ENCODE assay signal across 22 mouse cellular contexts in the genomic region with DNA sequence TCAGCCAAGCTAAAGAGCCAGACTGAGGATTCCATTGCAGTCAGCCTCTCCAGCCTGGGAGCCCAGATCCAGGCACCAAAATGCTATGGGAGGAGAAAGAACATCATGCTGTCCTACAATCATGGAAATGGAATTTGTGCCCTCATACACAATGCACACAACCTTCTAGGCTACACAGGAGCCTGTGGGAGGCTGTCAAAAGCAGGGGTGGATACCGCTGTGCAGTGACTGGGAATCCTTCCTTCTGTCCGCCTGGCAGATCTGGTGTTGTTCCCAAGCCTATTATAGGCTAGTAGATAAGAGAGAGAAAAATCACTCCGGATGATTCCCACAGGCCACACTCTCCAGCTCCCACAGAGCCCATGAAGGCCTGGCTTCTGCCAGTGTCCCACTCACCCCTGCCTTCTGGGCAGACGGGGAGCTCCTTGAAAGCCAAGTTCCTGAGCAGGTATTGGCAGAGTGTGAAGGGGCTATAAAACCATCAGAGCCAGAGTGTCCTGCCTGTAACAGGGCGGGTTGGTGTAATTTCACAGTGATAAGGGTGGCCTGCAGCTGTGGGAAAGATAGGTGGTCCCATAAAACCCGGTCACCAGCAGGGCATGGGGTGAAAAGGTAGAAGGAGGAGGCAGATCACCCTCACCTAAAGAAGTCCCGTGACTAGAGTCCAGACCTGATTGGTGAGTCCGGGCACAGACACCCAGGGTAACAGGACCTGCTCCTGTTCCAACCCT. TPM values are rescaled to one million over a fixed set of nuclear protein-coding genes. Genes with fewer than 3 reads are reported as not detected.
DNase-seq lines count a peak whose midpoint lies in the region; ATAC-seq lines count a peak whose summit lies in the region.
"Had no signal": no experiment of that assay in that cellular context is flagged by ENCODE, and none has a peak within 500 bp of the region (broad histone marks: within the 10 kb centered on the region; RNA-seq: fewer than 3 reads in every experiment).

No protein-coding gene starts in this region.

- H3K4me2 ChIP-seq in hindbrain, embryonic 11.5 days (replicated peaks; ENCODE audit: low read depth, low read length), result no peak overlapping the region
- H3K4me2 ChIP-seq: forebrain, embryonic 12.5 days; heart, embryonic 13.5 days; liver, embryonic 13.5 days; neural tube, embryonic 13.5 days had no signal

- H3K27me3 ChIP-seq in hindbrain, embryonic 11.5 days (ENCODE audit: control insufficient read depth, insufficient read depth, low read length), result no peaks in the 10 kb centered on the region
- H3K27me3 ChIP-seq: forebrain, embryonic 12.5 days; heart, embryonic 13.5 days; liver, embryonic 13.5 days; neural tube, embryonic 13.5 days had no signal

- H3K9ac ChIP-seq in hindbrain, embryonic 11.5 days (ENCODE audit: low read depth, low read length), result no peak overlapping the region
- H3K9ac ChIP-seq: forebrain, embryonic 12.5 days; heart, embryonic 13.5 days; liver, embryonic 13.5 days; neural tube, embryonic 13.5 days had no signal

- H3K36me3 ChIP-seq in hindbrain, embryonic 11.5 days (ENCODE audit: control insufficient read depth, insufficient read depth, low read length), result no peaks in the 10 kb centered on the region
- H3K36me3 ChIP-seq: forebrain, embryonic 12.5 days; heart, embryonic 13.5 days; hindbrain, embryonic 10.5 days; limb, embryonic 10.5 days; liver, embryonic 13.5 days; neural tube, embryonic 13.5 days had no signal

- no peak for ATAC-seq in hindbrain, embryonic 11.5 days (ENCODE audit: low FRiP score)
- ATAC-seq: inflammation-experienced regulatory T-cells, adult 6 months had no signal

- WGBS in hindbrain, embryonic 11.5 days, result 89% methylated on average over 8 of the region's 8 CpGs

- no peaks in the 10 kb centered on the region for H3K9me3 ChIP-seq in hindbrain, embryonic 11.5 days (ENCODE audit: control insufficient read depth, low read length)
- H3K9me3 ChIP-seq: forebrain, embryonic 12.5 days; heart, embryonic 13.5 days; hindbrain, embryonic 10.5 days; limb, embryonic 10.5 days; liver, embryonic 13.5 days; neural tube, embryonic 13.5 days had no signal

- DNase-seq in layer of hippocampus, adult 11-12 months (ENCODE audit: low spot score), result peak; percentile 34
- no peak for DNase-seq in layer of hippocampus, postnatal 25 days (ENCODE audit: extremely low spot score in 1 of 2, low spot score in 1 of 2)
- DNase-seq in right cerebral cortex, adult 2 months (ENCODE audit: low spot score in 2 of 2), result peak; percentile 32 to 45
- DNase-seq in right cerebral cortex, postnatal 10 days (ENCODE audit: low spot score in 2 of 2), result no peak
- DNase-seq in layer of hippocampus, adult 9-11 months, result peak; percentile 73
- no peak for DNase-seq in embryo, embryonic 10.5 days (ENCODE audit: low spot score)
- no peak for DNase-seq in hindbrain, embryonic 11.5 days (ENCODE audit: low spot score)
- DNase-seq: adrenal gland, adult 8-10 months; cerebellum, adult 8-10 months; embryo, embryonic 11 days; gastrocnemius, postnatal 14 days; kidney, postnatal 14 days; liver, embryonic 13.5 days; thymus, adult 18-20 months had no signal

- no peak overlapping the region for H3K27ac ChIP-seq in hindbrain, embryonic 11.5 days (ENCODE audit: low read depth, low read length)
- H3K27ac ChIP-seq: forebrain, embryonic 12.5 days; heart, embryonic 13.5 days; hindbrain, embryonic 10.5 days; limb, embryonic 10.5 days; liver, embryonic 13.5 days; neural tube, embryonic 13.5 days had no signal

- H3K4me1 ChIP-seq in hindbrain, embryonic 11.5 days (replicated peaks; ENCODE audit: control insufficient read depth, insufficient read depth, low read length), result no peaks in the 10 kb centered on the region
- H3K4me1 ChIP-seq: forebrain, embryonic 12.5 days; hindbrain, embryonic 10.5 days; limb, embryonic 10.5 days; liver, embryonic 13.5 days; neural tube, embryonic 13.5 days had no signal

- H3K4me3 ChIP-seq in hindbrain, embryonic 11.5 days (ENCODE audit: low read depth, low read length), result no peak overlapping the region
- H3K4me3 ChIP-seq: forebrain, embryonic 12.5 days; heart, embryonic 13.5 days; hindbrain, embryonic 10.5 days; limb, embryonic 10.5 days; liver, embryonic 13.5 days; neural tube, embryonic 13.5 days had no signal

RNA-seq across cellular contexts. Expression of gene Isx, which starts 47.9 kb away (rescaled TPM):
- not detected for total RNA-seq in layer of hippocampus, postnatal 25 days (2021)
- not detected in 2 replicates for polyA plus RNA-seq in hindbrain, embryonic 11.5 days (2014; fragmentation: Nextera tagmentation; extraction: Ambion mirVana)
- total RNA-seq: adrenal gland, adult 8-10 months; gastrocnemius, postnatal 14 days; megakaryocyte progenitor cell, adult 5-6 weeks had no signal
- polyA plus RNA-seq: forebrain, embryonic 12.5 days; heart, embryonic 13.5 days; hindbrain, embryonic 10.5 days; limb, embryonic 10.5 days; liver, embryonic 13.5 days; lung, embryonic 16.5 days; neural tube, embryonic 13.5 days had no signal

Comparison
In these comparisons a context has a peak if more than half of its experiments do, and no peak if none do; other contexts are left out.
1. DNase-seq: peak in layer of hippocampus, adult 11-12 months (single experiment), right cerebral cortex, adult 2 months (2 of 2) and layer of hippocampus, adult 9-11 months (single experiment); none in layer of hippocampus, postnatal 25 days (0 of 2), right cerebral cortex, postnatal 10 days (0 of 2), embryo, embryonic 10.5 days (single experiment) and hindbrain, embryonic 11.5 days (single experiment).